Mouse (Mus musculus): ENCODE data around the gene Ildr1. TPM values are rescaled to one million over a fixed set of nuclear protein-coding genes. Genes with fewer than 3 reads are reported as not detected.

The Ildr1 gene
- total RNA-seq, 1 experiment, result 12.8 TPM

DNA sequence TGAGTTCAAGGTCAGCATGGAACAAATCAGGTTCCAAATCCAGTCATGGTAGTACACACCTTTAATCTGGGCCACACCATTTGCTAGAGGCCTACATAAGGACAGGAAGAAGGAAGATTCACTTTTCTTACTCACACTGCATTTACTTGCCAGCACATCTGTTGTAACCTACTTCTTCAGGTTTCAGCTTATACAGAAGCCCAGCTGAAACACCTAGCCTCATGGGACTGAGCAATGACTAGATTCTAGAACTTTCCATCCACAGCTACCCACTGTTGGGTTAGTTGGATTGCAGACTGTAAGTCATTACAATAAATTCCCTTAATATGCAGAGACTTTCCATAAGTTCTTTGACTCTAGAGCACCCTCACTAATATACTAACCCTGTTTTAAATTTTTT lies 38.8 kb downstream of the Ildr1 start:
- in situ Hi-C loops (cut with MboI; ENCODE audit: low sequenced_read_pairs in 2 of 2, unreplicated experiment in 2 of 2), result no loop called here
- no peaks in the 10 kb centered on the region for H3K4me1 ChIP-seq (ENCODE audit: control insufficient read depth in 2 of 2, insufficient read depth in 2 of 2, low read length in 2 of 2, poor library complexity in 1 of 2)
- no peaks in the 10 kb centered on the region for H3K9me3 ChIP-seq (ENCODE audit: control insufficient read depth, insufficient read depth, low read depth, low read length)
- no peaks in the 10 kb centered on the region for H3K36me3 ChIP-seq (ENCODE audit: control insufficient read depth, insufficient read depth, low read length, poor library complexity, severe bottlenecking)
- DNase-seq (ENCODE audit: low read depth, low spot score), result no peak
- H3K27ac ChIP-seq (ENCODE audit: insufficient read depth, low read depth, low read length, poor library complexity, severe bottlenecking), result no peak overlapping the region
- H3K9ac ChIP-seq (ENCODE audit: insufficient read depth, low read depth, low read length, poor library complexity, severe bottlenecking), result no peak overlapping the region
- no peak overlapping the region for H3K4me3 ChIP-seq (ENCODE audit: insufficient read depth in 1 of 2, low read depth in 1 of 2, low read length in 2 of 2, poor library complexity in 1 of 2, severe bottlenecking in 1 of 2)
- TF ChIP-seq ZC3H11A (IDR thresholded peaks at IDR 0.05; ENCODE audit: borderline replicate concordance, low read depth, low read length) (no peak), MAFK (IDR thresholded peaks at IDR 0.05; ENCODE audit: insufficient read depth, low read depth, low read length) (no peak)

- TF ChIP-seq ZNF384 (IDR thresholded peaks at IDR 0.05; ENCODE audit: low read depth, low read length) (no peak), MAFK (IDR thresholded peaks at IDR 0.05; ENCODE audit: insufficient read depth, low read depth, low read length) (no peak), HCFC1 (IDR thresholded peaks at IDR 0.05; ENCODE audit: borderline replicate concordance, insufficient read depth, low read length) (no peak), CHD2 (IDR thresholded peaks at IDR 0.05; ENCODE audit: low read depth, low read length) (no peak), ZC3H11A (IDR thresholded peaks at IDR 0.05; ENCODE audit: borderline replicate concordance, low read depth, low read length) (no peak)
- no peak for DNase-seq (ENCODE audit: low read depth, low spot score)
- H3K27ac ChIP-seq (ENCODE audit: insufficient read depth, low read depth, low read length, poor library complexity, severe bottlenecking), result no peak overlapping the region
- H3K4me1 ChIP-seq (ENCODE audit: control insufficient read depth in 2 of 2, insufficient read depth in 2 of 2, low read length in 2 of 2, poor library complexity in 1 of 2), result no peaks in the 10 kb centered on the region
- in situ Hi-C loops (cut with MboI; ENCODE audit: low sequenced_read_pairs in 2 of 2, unreplicated experiment in 2 of 2), result no loop called here
- H3K36me3 ChIP-seq (ENCODE audit: control insufficient read depth, insufficient read depth, low read length, poor library complexity, severe bottlenecking), result no peaks in the 10 kb centered on the region
- H3K4me3 ChIP-seq (ENCODE audit: insufficient read depth in 1 of 2, low read depth in 1 of 2, low read length in 2 of 2, poor library complexity in 1 of 2, severe bottlenecking in 1 of 2), result no peak overlapping the region
- no peaks in the 10 kb centered on the region for H3K9me3 ChIP-seq (ENCODE audit: control insufficient read depth, insufficient read depth, low read depth, low read length)
- no peak overlapping the region for H3K9ac ChIP-seq (ENCODE audit: insufficient read depth, low read depth, low read length, poor library complexity, severe bottlenecking)
Observed at GRCm38 (mm10) chr16:36733827-36734226, 40.0 kb downstream of the Ildr1 start.

DNA sequence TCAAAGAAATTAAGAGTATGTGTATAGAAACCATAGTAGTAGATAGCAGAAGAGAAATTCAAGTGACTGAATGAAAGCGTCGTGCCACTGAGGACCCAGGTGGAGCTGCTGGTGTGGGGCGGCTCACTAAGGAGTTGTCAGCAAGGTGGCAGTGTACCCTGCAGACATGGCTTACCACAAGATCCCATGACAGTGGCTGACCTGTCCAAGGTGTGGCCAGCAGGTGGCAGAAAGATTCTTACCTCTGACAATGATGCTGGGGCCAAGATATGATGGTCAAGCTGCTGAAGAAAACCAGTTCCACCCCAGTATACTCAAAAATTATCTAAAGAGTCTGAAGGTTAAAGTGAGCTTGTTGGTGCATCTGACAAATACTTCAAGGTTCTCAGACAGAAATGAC lies 41.6 kb downstream of the Ildr1 start:
- Histone ChIP-seq H3K9me3 (ENCODE audit: control insufficient read depth, insufficient read depth, low read depth, low read length) (no peaks in the 10 kb centered on the region), H3K36me3 (ENCODE audit: control insufficient read depth, insufficient read depth, low read length, poor library complexity, severe bottlenecking) (no peaks in the 10 kb centered on the region), H3K4me1 (ENCODE audit: control insufficient read depth in 2 of 2, insufficient read depth in 2 of 2, low read length in 2 of 2, poor library complexity in 1 of 2) (no peaks in the 10 kb centered on the region), H3K9ac (ENCODE audit: insufficient read depth, low read depth, low read length, poor library complexity, severe bottlenecking) (no peak overlapping the region), H3K4me3 (ENCODE audit: insufficient read depth in 1 of 2, low read depth in 1 of 2, low read length in 2 of 2, poor library complexity in 1 of 2, severe bottlenecking in 1 of 2) (no peak overlapping the region), H3K27ac (ENCODE audit: insufficient read depth, low read depth, low read length, poor library complexity, severe bottlenecking) (no peak overlapping the region)
- no peak for DNase-seq (ENCODE audit: low read depth, low spot score)
- no peak for TF ChIP-seq HCFC1 (IDR thresholded peaks at IDR 0.05; ENCODE audit: borderline replicate concordance, insufficient read depth, low read length)
- TF ChIP-seq MAFK (IDR thresholded peaks at IDR 0.05; ENCODE audit: insufficient read depth, low read depth, low read length), result no peak
- no peak for TF ChIP-seq ZNF384 (IDR thresholded peaks at IDR 0.05; ENCODE audit: low read depth, low read length)
- no peak for TF ChIP-seq CHD2 (IDR thresholded peaks at IDR 0.05; ENCODE audit: low read depth, low read length)
- no peak for TF ChIP-seq ZC3H11A (IDR thresholded peaks at IDR 0.05; ENCODE audit: borderline replicate concordance, low read depth, low read length)
- in situ Hi-C loops (cut with MboI; ENCODE audit: low sequenced_read_pairs in 2 of 2, unreplicated experiment in 2 of 2), result no loop called here

GRCm38 (mm10) chr16:36739404-36739930 lies 45.7 kb downstream of the Ildr1 start:
- H3K27ac ChIP-seq (ENCODE audit: insufficient read depth, low read depth, low read length, poor library complexity, severe bottlenecking), result no peak overlapping the region
- H3K9ac ChIP-seq (ENCODE audit: insufficient read depth, low read depth, low read length, poor library complexity, severe bottlenecking), result no peak overlapping the region
- H3K4me3 ChIP-seq (ENCODE audit: insufficient read depth in 1 of 2, low read depth in 1 of 2, low read length in 2 of 2, poor library complexity in 1 of 2, severe bottlenecking in 1 of 2), result no peak overlapping the region
- no peaks in the 10 kb centered on the region for H3K4me1 ChIP-seq (ENCODE audit: control insufficient read depth in 2 of 2, insufficient read depth in 2 of 2, low read length in 2 of 2, poor library complexity in 1 of 2)
- H3K9me3 ChIP-seq (ENCODE audit: control insufficient read depth, insufficient read depth, low read depth, low read length), result no peaks in the 10 kb centered on the region
- no peak for DNase-seq (ENCODE audit: low read depth, low spot score)
- TF ChIP-seq HCFC1 (IDR thresholded peaks at IDR 0.05; ENCODE audit: borderline replicate concordance, insufficient read depth, low read length) (no peak), CHD2 (IDR thresholded peaks at IDR 0.05; ENCODE audit: low read depth, low read length) (no peak), MAFK (IDR thresholded peaks at IDR 0.05; ENCODE audit: insufficient read depth, low read depth, low read length) (no peak), ZC3H11A (IDR thresholded peaks at IDR 0.05; ENCODE audit: borderline replicate concordance, low read depth, low read length) (no peak), ZNF384 (IDR thresholded peaks at IDR 0.05; ENCODE audit: low read depth, low read length) (no peak)
- no peaks in the 10 kb centered on the region for H3K36me3 ChIP-seq (ENCODE audit: control insufficient read depth, insufficient read depth, low read length, poor library complexity, severe bottlenecking)
- in situ Hi-C loops (cut with MboI; ENCODE audit: low sequenced_read_pairs in 2 of 2, unreplicated experiment in 2 of 2), result no loop called here

- no peak for TF ChIP-seq ZNF384 (IDR thresholded peaks at IDR 0.05; ENCODE audit: low read depth, low read length)
- no peak for TF ChIP-seq ZC3H11A (IDR thresholded peaks at IDR 0.05; ENCODE audit: borderline replicate concordance, low read depth, low read length)
- TF ChIP-seq CHD2 (IDR thresholded peaks at IDR 0.05; ENCODE audit: low read depth, low read length), result no peak
- DNase-seq (ENCODE audit: low read depth, low spot score), result no peak
- Histone ChIP-seq H3K27ac (ENCODE audit: insufficient read depth, low read depth, low read length, poor library complexity, severe bottlenecking) (no peak overlapping the region), H3K9me3 (ENCODE audit: control insufficient read depth, insufficient read depth, low read depth, low read length) (no peaks in the 10 kb centered on the region), H3K4me1 (ENCODE audit: control insufficient read depth in 2 of 2, insufficient read depth in 2 of 2, low read length in 2 of 2, poor library complexity in 1 of 2) (no peaks in the 10 kb centered on the region), H3K4me3 (ENCODE audit: insufficient read depth in 1 of 2, low read depth in 1 of 2, low read length in 2 of 2, poor library complexity in 1 of 2, severe bottlenecking in 1 of 2) (no peak overlapping the region), H3K9ac (ENCODE audit: insufficient read depth, low read depth, low read length, poor library complexity, severe bottlenecking) (no peak overlapping the region), H3K36me3 (ENCODE audit: control insufficient read depth, insufficient read depth, low read length, poor library complexity, severe bottlenecking) (no peaks in the 10 kb centered on the region)
- in situ Hi-C loops (cut with MboI; ENCODE audit: low sequenced_read_pairs in 2 of 2, unreplicated experiment in 2 of 2), result no loop called here
Observed at GRCm38 (mm10) chr16:36743580-36743979, 49.8 kb downstream of the Ildr1 start.

Data from ES-E14 (cell line).